Mouse (Mus musculus) spleen, adult 2 months (tissue): ENCODE results near the gene Pde8b.

Experiments
- CTCF ChIP-seq: fragments of 200-500 bp; IDR thresholded peaks from 2 replicates; pipeline ENCODE4 v1.5.1; 2011; ENCODE audit warnings: mild to moderate bottlenecking, inconsistent platforms; ENCODE audit not compliant: insufficient read depth, insufficient read length, insufficient replicate concordance; ENCODE audit errors: extremely low read depth
- POLR2A ChIP-seq: fragments of 200-500 bp; IDR thresholded peaks from 2 replicates; pipeline ENCODE4 v1.6.1; 2011; ENCODE audit warnings: low read depth, low read length, inconsistent platforms

DNA sequence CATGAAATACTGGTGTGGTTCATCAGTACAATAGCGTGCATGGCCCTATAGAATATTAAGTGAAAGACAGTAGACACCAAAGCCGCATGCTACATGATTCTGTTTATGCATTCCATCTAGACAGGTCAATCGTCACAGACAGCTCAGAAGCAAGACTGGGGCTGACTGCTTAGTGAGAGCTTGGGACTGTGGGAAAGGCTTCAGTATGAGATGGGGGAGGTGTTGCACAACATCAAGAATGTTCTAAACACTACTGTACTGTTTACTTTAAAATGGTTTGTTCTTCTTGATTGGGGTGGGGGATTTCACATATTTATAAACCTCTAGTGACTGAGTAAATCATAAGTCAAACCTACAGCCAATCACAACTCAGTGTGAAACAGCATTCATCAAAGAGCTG is 153.5 kb downstream of the Pde8b start:
- TF ChIP-seq CTCF (no peak), POLR2A (no peak)
